Mouse (Mus musculus) ES-E14 (cell line): ENCODE measurements around the gene Cdkn3.
"Not testable (repeated sequence)": the region's sequence is repeated elsewhere in the genome, so short reads cannot be mapped to it uniquely, and the experiment has no call there.

Experiments used
- CHD2 ChIP-seq: IDR thresholded peaks from 2 replicates; pipeline ENCODE4 v1.6.1; 2014; ENCODE audit warnings: mild to moderate bottlenecking, low read depth, low read length, inconsistent platforms
- HCFC1 ChIP-seq: IDR thresholded peaks from 2 replicates; pipeline ENCODE4 v1.6.1; 2012; ENCODE audit warnings: low read length, inconsistent platforms, borderline replicate concordance; ENCODE audit not compliant: insufficient read depth
- ZC3H11A ChIP-seq: IDR thresholded peaks from 2 replicates; pipeline ENCODE4 v1.6.1; 2012; ENCODE audit warnings: low read depth, mild to moderate bottlenecking, inconsistent platforms, low read length, borderline replicate concordance

GRCm38 (mm10) chr14:46754371-46754770, 6.0 kb upstream of the Cdkn3 start:
- TF ChIP-seq CHD2, ZC3H11A, HCFC1: not testable (repeated sequence)
